Mouse (Mus musculus) ES-E14 (cell line): ENCODE data around the gene Gemin8.

ENCODE experiments used
- CHD2 ChIP-seq: IDR thresholded peaks from 2 replicates; pipeline ENCODE4 v1.6.1; 2014; ENCODE audit warnings: mild to moderate bottlenecking, low read depth, low read length, inconsistent platforms
- HCFC1 ChIP-seq: IDR thresholded peaks from 2 replicates; pipeline ENCODE4 v1.6.1; 2012; ENCODE audit warnings: low read length, inconsistent platforms, borderline replicate concordance; ENCODE audit not compliant: insufficient read depth
- MAFK ChIP-seq: IDR thresholded peaks from 2 replicates; pipeline ENCODE4 v1.6.1; 2014; ENCODE audit warnings: mild to moderate bottlenecking, low read depth, low read length, inconsistent platforms; ENCODE audit not compliant: insufficient read depth
- ZC3H11A ChIP-seq: IDR thresholded peaks from 2 replicates; pipeline ENCODE4 v1.6.1; 2012; ENCODE audit warnings: low read depth, mild to moderate bottlenecking, inconsistent platforms, low read length, borderline replicate concordance

DNA sequence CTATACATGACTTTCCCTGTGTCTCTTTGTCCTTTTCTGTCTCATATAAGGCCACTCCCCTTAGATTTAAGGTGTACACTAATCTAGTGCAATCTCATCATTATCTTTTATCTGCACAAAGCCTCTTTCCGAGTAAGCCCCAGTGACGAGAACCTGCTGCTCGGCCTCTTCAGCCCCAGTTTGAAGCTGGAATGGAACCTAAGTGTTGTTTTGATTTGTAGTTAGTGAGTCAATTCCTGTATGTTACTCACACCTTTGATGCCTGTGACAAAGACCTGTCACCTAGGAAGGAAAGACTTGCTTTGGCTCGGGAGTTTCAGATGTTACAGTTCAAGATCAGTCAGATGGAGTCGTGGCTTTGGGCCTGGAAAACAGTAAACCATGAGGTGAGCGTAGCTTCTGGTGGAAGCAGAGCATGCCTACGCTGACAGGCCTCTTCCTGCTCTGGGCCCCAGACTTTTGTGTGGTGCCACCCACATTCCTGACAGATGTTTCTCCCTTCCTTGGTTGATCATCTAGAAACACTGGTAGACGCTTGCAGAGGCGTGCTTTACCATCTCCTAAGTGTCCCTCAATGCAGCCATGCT lies 15.2 kb downstream of the Gemin8 start:
- TF ChIP-seq ZC3H11A: no peak
- no peak for TF ChIP-seq HCFC1
- TF ChIP-seq MAFK: no peak
- TF ChIP-seq CHD2: no peak
